Mouse (Mus musculus): ENCODE data around the gene Unc13b. TPM values are rescaled to one million over a fixed set of nuclear protein-coding genes. Genes with fewer than 3 reads are reported as not detected.

Unc13b gene
- polyA plus RNA-seq (2012; fragmentation: generic; extraction: Trizol), result under 1 TPM; 0.01 to 0.92 TPM

GRCm38 (mm10) chr4:43058753-43059654 lies at the start of gene Unc13b:
Unc13b (plus strand) TSS chr4:43058953.

GRCm38 (mm10) chr4:43010161-43011038 lies 48.4 kb upstream of the Unc13b start, which contains the start of gene Fancg:
Fancg (minus strand) TSS chr4:43010506.

GRCm38 (mm10) chr4:43025084-43025960 lies 33.4 kb upstream of the Unc13b start, which contains the start of gene Pigo:
Pigo (minus strand) TSS chr4:43025819.

GRCm38 (mm10) chr4:43031237-43031995 lies 27.3 kb upstream of the Unc13b start, which contains the start of gene Stoml2:
Stoml2 (minus strand) TSS chr4:43031710.

GRCm38 (mm10) chr4:43045659-43046302 lies 13.0 kb upstream of the Unc13b start, which contains the start of gene Fam214b:
Fam214b (minus strand) TSS chr4:43046220.

GRCm38 (mm10) chr4:43266623-43267322 lies 208.0 kb downstream of the Unc13b start, which contains the start of gene Atp8b5:
Atp8b5 (plus strand) TSS chr4:43267159.

Other genes starting within 250 kb of the Unc13b start
- not detected for gene Fam205a1, start 205.1 kb upstream of the Unc13b start, polyA plus RNA-seq (2012; fragmentation: generic; extraction: Trizol)
- not detected for gene Gm12394, start 202.2 kb upstream of the Unc13b start, polyA plus RNA-seq (2012; fragmentation: generic; extraction: Trizol)
- not detected for gene Fam205c, start 184.7 kb upstream of the Unc13b start, polyA plus RNA-seq (2012; fragmentation: generic; extraction: Trizol)
- not detected for gene Phf24, start 142.3 kb upstream of the Unc13b start, polyA plus RNA-seq (2012; fragmentation: generic; extraction: Trizol)
- 1 to 10 TPM; 1.8 to 7.6 TPM for gene Dnajb5, start 109.1 kb upstream of the Unc13b start, polyA plus RNA-seq (2012; fragmentation: generic; extraction: Trizol)
- gene 1700022I11Rik, start 89.3 kb upstream of the Unc13b start, polyA plus RNA-seq (2012; fragmentation: generic; extraction: Trizol), result under 1 TPM; 0.14 to 0.76 TPM
- 100 to 1,000 TPM; 158 to 386 TPM for gene Vcp, start 58.4 kb upstream of the Unc13b start, polyA plus RNA-seq (2012; fragmentation: generic; extraction: Trizol)
- 1 to 10 TPM; 2.4 to 8.8 TPM for gene Fancg, start 48.4 kb upstream of the Unc13b start, polyA plus RNA-seq (2012; fragmentation: generic; extraction: Trizol)
- 1 to 10 TPM; 3.3 to 9.1 TPM for gene Pigo, start 33.1 kb upstream of the Unc13b start, polyA plus RNA-seq (2012; fragmentation: generic; extraction: Trizol)
- 100 to 1,000 TPM in 1 of 2 experiments, 10 to 100 TPM in 1; 90.4 to 107 TPM for gene Stoml2, start 27.2 kb upstream of the Unc13b start, polyA plus RNA-seq (2012; fragmentation: generic; extraction: Trizol)
- gene Fam214b, start 12.7 kb upstream of the Unc13b start, polyA plus RNA-seq (2012; fragmentation: generic; extraction: Trizol), result 10 to 100 TPM in 1 of 2 experiments, 1 to 10 TPM in 1; 3.5 to 25.9 TPM
- gene Atp8b5, start 208.2 kb downstream of the Unc13b start, polyA plus RNA-seq (2012; fragmentation: generic; extraction: Trizol), result under 1 TPM; 0.02 to 0.24 TPM

Data from C3H10T1/2 (cell line).